Mouse (Mus musculus) cerebellum, adult 2 months (tissue): ENCODE results near the gene Syn2. TPM values are rescaled to one million over a fixed set of nuclear protein-coding genes. Genes with fewer than 3 reads are reported as not detected.

Source experiments
- DNase-seq, 2 experiments: peaks; one replicate each; pipeline ENCODE4 v3.0.0; 2021
- H3K27ac ChIP-seq: fragments of 200-500 bp; 2 replicates; pipeline ENCODE4 v1.5.1; 2012; ENCODE audit warnings: low read length, control low read depth, inconsistent platforms; ENCODE audit not compliant: insufficient read depth
- H3K27me3 ChIP-seq: fragments of 200-500 bp; 2 replicates; pipeline ENCODE4 v1.6.1; 2012; ENCODE audit warnings: inconsistent platforms, mild to moderate bottlenecking, low read length, moderate library complexity; ENCODE audit not compliant: control insufficient read depth, insufficient read depth
- H3K4me1 ChIP-seq: fragments of 200-500 bp; 2 replicates; pipeline ENCODE4 v1.6.1; 2011; ENCODE audit warnings: low read length; ENCODE audit not compliant: control insufficient read depth, insufficient read depth
- H3K4me3 ChIP-seq: fragments of 200-500 bp; replicated peaks from 2 replicates; pipeline ENCODE3; 2011; ENCODE audit warnings: mild to moderate bottlenecking, low read depth, low read length, control low read depth; ENCODE audit not compliant: insufficient read depth
- CTCF ChIP-seq: fragments of 200-500 bp; IDR thresholded peaks from 2 replicates; pipeline ENCODE4 v1.5.1; 2011; ENCODE audit warnings: low read depth, mild to moderate bottlenecking, control low read depth, low read length, moderate library complexity, borderline replicate concordance; ENCODE audit not compliant: insufficient read depth
- POLR2A ChIP-seq: fragments of 200-500 bp; IDR thresholded peaks from 2 replicates; pipeline ENCODE4 v1.6.1; 2011; ENCODE audit warnings: low read length, control low read depth, borderline replicate concordance; ENCODE audit not compliant: insufficient read depth
- WGBS: fragments of 180-500 bp; shearing (Covaris S2); methylation state at CpG from one replicate; pipeline ENCODE4 v1.1.7; 2018; 5-methylcytosine and 5-hydroxymethylcytosine counted together
- polyA plus RNA-seq: library from polyadenylated mRNA; depleted of rRNA; stranded (reverse); fragments of >200 nt; gene quantifications from 2 replicates; pipeline ENCODE4 v1.2.3, GENCODE M21; 2012; rRNA removed

Gene Syn2
- polyA plus RNA-seq, 1 experiment: 272 TPM

DNA sequence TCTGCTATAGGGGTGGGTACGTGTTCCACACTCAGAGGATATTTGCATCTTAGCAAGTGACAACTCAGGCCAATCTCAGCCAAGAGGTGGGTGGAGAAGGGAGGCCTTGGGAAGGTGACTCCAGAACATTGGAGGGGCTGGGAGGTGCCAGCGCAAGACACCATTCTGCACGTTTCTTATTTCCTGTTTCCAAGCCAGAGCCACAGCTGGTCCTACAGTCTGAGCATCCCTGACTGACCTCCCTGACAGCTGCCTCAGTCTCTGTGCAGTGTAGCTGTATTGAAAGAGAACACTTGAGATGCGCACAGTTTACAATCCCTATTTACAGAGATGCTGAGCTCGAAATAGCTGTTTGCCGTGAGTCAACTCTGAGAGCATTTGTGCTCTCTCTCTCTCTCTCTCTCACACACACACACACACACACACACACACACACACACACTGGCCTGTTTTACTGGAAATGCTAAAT is 187.2 kb downstream of the Syn2 start:
- Histone ChIP-seq H3K4me1 (no peaks in the 10 kb centered on the region), H3K27me3 (no peaks in the 10 kb centered on the region), H3K4me3 (no peak overlapping the region), H3K27ac (no peak overlapping the region)
- no peak for DNase-seq
- whole genome bisulfite sequencing: 72% methylated on average over 6 of the region's 6 CpGs
- no peak for TF ChIP-seq POLR2A
- TF ChIP-seq CTCF: no peak

GRCm38 (mm10) chr6:115322956-115323355 is 188.3 kb downstream of the Syn2 start:
- no peaks in the 10 kb centered on the region for H3K4me1 ChIP-seq
- H3K27me3 ChIP-seq: no peaks in the 10 kb centered on the region
- no peak overlapping the region for H3K4me3 ChIP-seq
- DNase-seq: no peak
- WGBS: 98% methylated on average over 5 of the region's 5 CpGs
- no peak for TF ChIP-seq POLR2A
- no peak for TF ChIP-seq CTCF
- H3K27ac ChIP-seq: no peak overlapping the region

DNA sequence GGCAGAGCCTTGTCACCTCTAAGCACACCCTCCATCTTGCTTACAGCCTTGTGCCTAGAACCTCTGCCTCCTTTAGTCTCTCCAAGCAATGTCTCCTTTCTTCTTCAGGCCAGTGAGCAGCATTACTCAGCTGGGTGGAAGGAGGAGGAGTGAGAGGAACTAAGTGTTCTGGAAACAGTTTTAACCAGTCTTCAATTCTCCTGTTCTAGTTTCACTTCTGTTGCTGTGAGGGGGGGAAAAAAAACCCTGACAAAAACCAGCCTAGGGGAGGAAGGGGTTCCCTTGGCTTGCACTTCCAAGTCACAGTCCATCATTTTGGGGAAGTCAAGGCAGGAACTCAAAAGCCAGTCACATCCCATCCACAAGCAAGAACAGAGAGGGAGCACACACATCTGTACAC is 196.3 kb downstream of the Syn2 start:
- DNase-seq: no peak
- Histone ChIP-seq H3K4me3 (no peak overlapping the region), H3K27me3 (no peaks in the 10 kb centered on the region), H3K27ac (no peak overlapping the region), H3K4me1 (no peaks in the 10 kb centered on the region)
- no peak for TF ChIP-seq POLR2A
- no peak for TF ChIP-seq CTCF

Other genes with a start within 250 kb of the Syn2 start
- gene Vgll4, start 164.9 kb upstream of the Syn2 start, polyA plus RNA-seq: 22.3 and 23.9 TPM in 2 replicates
- gene Tamm41, start 97.0 kb upstream of the Syn2 start, polyA plus RNA-seq: 28.5 and 32.4 TPM in 2 replicates
- not detected in 2 replicates for gene Gm17482, start 92.4 kb downstream of the Syn2 start, polyA plus RNA-seq
- 111 and 118 TPM in 2 replicates for gene Timp4, start 117.3 kb downstream of the Syn2 start, polyA plus RNA-seq
- gene Pparg, start 226.0 kb downstream of the Syn2 start, polyA plus RNA-seq: 2.1 and 2.5 TPM in 2 replicates